ENCODE assay signal across 18 mouse cellular contexts in genomic region chr1:75786173-75786820, GRCm38 (mm10).
DNase-seq lines count a peak whose midpoint lies in the region; ATAC-seq and TF ChIP-seq lines count a peak whose summit lies in the region.
"Had no signal": no experiment of that assay in that cellular context is flagged by ENCODE, and none has a peak within 500 bp of the region (broad histone marks: within the 10 kb centered on the region; RNA-seq: fewer than 3 reads in every experiment).

No protein-coding gene starts in this region.

- ATAC-seq in forebrain, embryonic 12.5 days (ENCODE audit: low FRiP score) = peak; percentile 17; the same call in 1 of the 2 replicates
- no peak for ATAC-seq in forebrain, embryonic 11.5 days (replicated peaks; ENCODE audit: low FRiP score)
- peak; percentile 72 for ATAC-seq in forebrain, postnatal 0 days

- H3K27ac ChIP-seq in forebrain, embryonic 12.5 days = 0 out of 2 replicates have a peak overlapping the region, but pooled peaks have one; percentile 21
- no peak overlapping the region for H3K27ac ChIP-seq in forebrain, embryonic 11.5 days (ENCODE audit: low read depth, low read length)
- no peak overlapping the region for H3K27ac ChIP-seq in forebrain, postnatal 0 days (ENCODE audit: low read depth, low read length)
- H3K27ac ChIP-seq: embryonic facial prominence, embryonic 12.5 days; hindbrain, embryonic 13.5 days; limb, embryonic 13.5 days; neural tube, embryonic 12.5 days had no signal

- peaks cover 14% of the 10 kb centered on the region; the same call in 1 of the 2 replicates for H3K27me3 ChIP-seq in forebrain, embryonic 12.5 days
- no peaks in the 10 kb centered on the region for H3K27me3 ChIP-seq in forebrain, embryonic 11.5 days (ENCODE audit: control insufficient read depth, insufficient read depth, low read length)
- no peaks in the 10 kb centered on the region for H3K27me3 ChIP-seq in forebrain, postnatal 0 days (ENCODE audit: insufficient read depth, low read length)
- H3K27me3 ChIP-seq: embryonic facial prominence, embryonic 12.5 days; hindbrain, embryonic 13.5 days; limb, embryonic 13.5 days; neural tube, embryonic 12.5 days had no signal

- DNase-seq in forebrain, embryonic 11.5 days (ENCODE audit: low spot score) = no peak
- DNase-seq in Muller cell, postnatal 12 days (ENCODE audit: inconsistent ontology term) = peak; percentile 52
- DNase-seq in adrenal gland, postnatal 14 days = peak; percentile 31
- peak; percentile 56 for DNase-seq in forebrain, postnatal 0 days
- no peak for DNase-seq in liver
- DNase-seq in heart, adult 11 months = no peak
- DNase-seq: kidney, adult 2 months; kidney, postnatal 4 days; layer of hippocampus, postnatal 36 days; lung, adult 2 months; lung, postnatal 4 days; right cerebral cortex, postnatal 25 days had no signal

- H3K4me3 ChIP-seq in forebrain, embryonic 12.5 days (replicated peaks) = no peak overlapping the region
- H3K4me3 ChIP-seq in forebrain, embryonic 11.5 days (ENCODE audit: low read depth, low read length) = no peak overlapping the region
- no peak overlapping the region for H3K4me3 ChIP-seq in forebrain, postnatal 0 days (ENCODE audit: low read depth, low read length)
- H3K4me3 ChIP-seq: embryonic facial prominence, embryonic 12.5 days; hindbrain, embryonic 13.5 days; limb, embryonic 13.5 days; neural tube, embryonic 12.5 days had no signal

- no peak overlapping the region for H3K9ac ChIP-seq in forebrain, embryonic 12.5 days
- no peak overlapping the region for H3K9ac ChIP-seq in forebrain, embryonic 11.5 days (ENCODE audit: low read length)
- no peak overlapping the region for H3K9ac ChIP-seq in forebrain, postnatal 0 days
- H3K9ac ChIP-seq: embryonic facial prominence, embryonic 12.5 days; hindbrain, embryonic 13.5 days; limb, embryonic 13.5 days; neural tube, embryonic 12.5 days had no signal

- H3K4me1 ChIP-seq in forebrain, embryonic 12.5 days = peaks cover 8% of the 10 kb centered on the region
- peaks cover 5% of the 10 kb centered on the region; the same call in 1 of the 2 replicates for H3K4me1 ChIP-seq in forebrain, embryonic 11.5 days (replicated peaks; ENCODE audit: control insufficient read depth, insufficient read depth, low read length)
- peaks cover 5% of the 10 kb centered on the region; the same call in 1 of the 2 replicates for H3K4me1 ChIP-seq in forebrain, postnatal 0 days (ENCODE audit: insufficient read depth)
- H3K4me1 ChIP-seq: embryonic facial prominence, embryonic 12.5 days had no signal

- H3K36me3 ChIP-seq in forebrain, embryonic 12.5 days (replicated peaks) = no peaks in the 10 kb centered on the region
- no peaks in the 10 kb centered on the region for H3K36me3 ChIP-seq in forebrain, embryonic 11.5 days (ENCODE audit: control insufficient read depth, insufficient read depth, low read length)
- H3K36me3 ChIP-seq in forebrain, postnatal 0 days (ENCODE audit: insufficient read depth) = no peaks in the 10 kb centered on the region
- H3K36me3 ChIP-seq: embryonic facial prominence, embryonic 12.5 days; G1E; hindbrain, embryonic 13.5 days; limb, embryonic 13.5 days; neural tube, embryonic 12.5 days had no signal

- 19% methylated on average over 10 of the region's 10 CpGs for WGBS in forebrain, embryonic 12.5 days
- WGBS in forebrain, embryonic 11.5 days = 32% methylated on average over 10 of the region's 10 CpGs
- WGBS in forebrain, postnatal 0 days = 16% methylated on average over 10 of the region's 10 CpGs

- H3K4me2 ChIP-seq in forebrain, embryonic 12.5 days = no peak overlapping the region
- no peak overlapping the region for H3K4me2 ChIP-seq in forebrain, embryonic 11.5 days (ENCODE audit: low read depth, low read length, severe bottlenecking)
- no peak overlapping the region for H3K4me2 ChIP-seq in forebrain, postnatal 0 days (ENCODE audit: low read depth)
- H3K4me2 ChIP-seq: embryonic facial prominence, embryonic 12.5 days; hindbrain, embryonic 13.5 days; limb, embryonic 13.5 days; neural tube, embryonic 12.5 days had no signal

- no peak for TF ChIP-seq CTCF in forebrain, postnatal 0 days (IDR thresholded peaks at IDR 0.05; ENCODE audit: low read depth)

- H3K9me3 ChIP-seq in forebrain, embryonic 12.5 days = no peaks in the 10 kb centered on the region
- H3K9me3 ChIP-seq in forebrain, embryonic 11.5 days (ENCODE audit: control insufficient read depth, low read length) = no peaks in the 10 kb centered on the region
- H3K9me3 ChIP-seq in forebrain, postnatal 0 days (ENCODE audit: low read length) = no peaks in the 10 kb centered on the region
- H3K9me3 ChIP-seq: embryonic facial prominence, embryonic 12.5 days; neural tube, embryonic 12.5 days had no signal

Comparison
In these comparisons a context has a peak if more than half of its experiments do, and no peak if none do; other contexts are left out.
1. DNase-seq: peak in Muller cell, postnatal 12 days (single experiment), adrenal gland, postnatal 14 days (single experiment) and forebrain, postnatal 0 days (single experiment); none in forebrain, embryonic 11.5 days (single experiment), liver (single experiment) and heart, adult 11 months (single experiment).